Mouse (Mus musculus) adrenal gland, adult 8-10 months (tissue): ENCODE data around the gene Ntn1. TPM values are rescaled to one million over a fixed set of nuclear protein-coding genes. Genes with fewer than 3 reads are reported as not detected.

ENCODE experiments used
- DNase-seq: peaks from one replicate; pipeline ENCODE4 v3.0.0; 2022
- total RNA-seq, 4 experiments: library from RNA; stranded (reverse); gene quantifications; 2 replicates each; pipeline ENCODE4 v1.2.4; 2022

Ntn1 gene
- total RNA-seq, 4 experiments from 2014 or later, result 14.3 to 20.8 (median 16.2) TPM

GRCm38 (mm10) chr11:68381833-68382232 is 18.8 kb downstream of the Ntn1 start:
- no peak for DNase-seq

GRCm38 (mm10) chr11:68381318-68381717 is 19.3 kb downstream of the Ntn1 start:
- DNase-seq, result no peak

GRCm38 (mm10) chr11:68378946-68379764 is 21.5 kb downstream of the Ntn1 start:
- DNase-seq, result no peak

- DNase-seq, result no peak
These were observed 22.2 kb downstream of the Ntn1 start for GRCm38 (mm10) chr11:68378419-68378818.

- no peak for DNase-seq
These were observed 27.5 kb downstream of the Ntn1 start for GRCm38 (mm10) chr11:68373105-68373504.

- DNase-seq, result no peak
These were observed 29.0 kb downstream of the Ntn1 start for GRCm38 (mm10) chr11:68371609-68372008.

- no peak for DNase-seq
These were observed 43.7 kb downstream of the Ntn1 start for GRCm38 (mm10) chr11:68356901-68357300.

GRCm38 (mm10) chr11:68355561-68355960 is 45.1 kb downstream of the Ntn1 start:
- no peak for DNase-seq

GRCm38 (mm10) chr11:68354848-68355247 is 45.8 kb downstream of the Ntn1 start:
- no peak for DNase-seq

GRCm38 (mm10) chr11:68352236-68352635 is 48.4 kb downstream of the Ntn1 start:
- DNase-seq, result no peak

- no peak for DNase-seq
These were observed 51.8 kb downstream of the Ntn1 start for GRCm38 (mm10) chr11:68348851-68349250.

- DNase-seq, result no peak
These were observed 52.5 kb downstream of the Ntn1 start for GRCm38 (mm10) chr11:68348083-68348482.

GRCm38 (mm10) chr11:68347508-68347907 is 53.1 kb downstream of the Ntn1 start:
- DNase-seq, result no peak

GRCm38 (mm10) chr11:68346099-68346498 is 54.5 kb downstream of the Ntn1 start:
- no peak for DNase-seq

GRCm38 (mm10) chr11:68344221-68344620 is 56.4 kb downstream of the Ntn1 start:
- DNase-seq, result no peak

GRCm38 (mm10) chr11:68342761-68343160 is 57.9 kb downstream of the Ntn1 start:
- no peak for DNase-seq

- no peak for DNase-seq
These were observed 58.6 kb downstream of the Ntn1 start for GRCm38 (mm10) chr11:68342003-68342400.

GRCm38 (mm10) chr11:68341111-68342002 is 59.3 kb downstream of the Ntn1 start:
- no peak for DNase-seq

- no peak for DNase-seq
These were observed 60.3 kb downstream of the Ntn1 start for GRCm38 (mm10) chr11:68340366-68340765.

GRCm38 (mm10) chr11:68339856-68340255 is 60.8 kb downstream of the Ntn1 start:
- no peak for DNase-seq

GRCm38 (mm10) chr11:68339331-68339730 is 61.3 kb downstream of the Ntn1 start:
- no peak for DNase-seq

- peak; percentile 51 for DNase-seq
These were observed 68.9 kb downstream of the Ntn1 start for GRCm38 (mm10) chr11:68331676-68332265.

- no peak for DNase-seq
These were observed 69.5 kb downstream of the Ntn1 start for GRCm38 (mm10) chr11:68331117-68331437.
